Mouse (Mus musculus) kidney, postnatal 36 days (tissue): Measurements from ENCODE around the gene Paip2b.
"Not testable (repeated sequence)": the region's sequence is repeated elsewhere in the genome, so short reads cannot be mapped to it uniquely, and the experiment has no call there.

Experiments used
- DNase-seq, 2 experiments: peaks; one replicate each; pipeline ENCODE4 v3.0.0; 2021 to 2022; ENCODE audit warnings: mixed read lengths in 2 of 2

Paip2b gene

GRCm38 (mm10) chr6:83796686-83797085 is 34.9 kb downstream of the Paip2b start:
- DNase-seq: peak; percentile 51 to 60

GRCm38 (mm10) chr6:83795492-83795900 is 36.0 kb downstream of the Paip2b start:
- peak; percentile 48 to 50 for DNase-seq

GRCm38 (mm10) chr6:83794760-83795296 is 36.7 kb downstream of the Paip2b start, which contains the start of gene Nagk:
Gene Nagk (plus strand): TSS chr6:83794982.
- DNase-seq: peak; percentile 95 to 98

- no peak for DNase-seq
These were observed 40.2 kb downstream of the Paip2b start for GRCm38 (mm10) chr6:83791251-83791890.

GRCm38 (mm10) chr6:83790533-83790932 is 41.0 kb downstream of the Paip2b start:
- DNase-seq: not testable (repeated sequence)

- DNase-seq: no peak
These were observed 43.0 kb downstream of the Paip2b start for GRCm38 (mm10) chr6:83788554-83788953.

GRCm38 (mm10) chr6:83786426-83786825 is 45.1 kb downstream of the Paip2b start:
- DNase-seq: no peak

- peak; percentile 49 to 75 for DNase-seq
These were observed 52.5 kb downstream of the Paip2b start for GRCm38 (mm10) chr6:83779026-83779425.

GRCm38 (mm10) chr6:83778306-83778705 is 53.2 kb downstream of the Paip2b start:
- DNase-seq: no peak

GRCm38 (mm10) chr6:83775638-83776293 is 55.8 kb downstream of the Paip2b start, which contains the start of gene Tex261:
Gene Tex261 (minus strand): TSS chr6:83775813.
- DNase-seq: peak; percentile 90 to 94

- peak in 1 of 2 experiments; percentile 19 for DNase-seq
These were observed 56.6 kb downstream of the Paip2b start for GRCm38 (mm10) chr6:83774781-83775563.

GRCm38 (mm10) chr6:83774126-83774525 is 57.4 kb downstream of the Paip2b start:
- DNase-seq: no peak

GRCm38 (mm10) chr6:83768485-83768884 is 63.1 kb downstream of the Paip2b start:
- no peak for DNase-seq

GRCm38 (mm10) chr6:83766982-83767381 is 64.6 kb downstream of the Paip2b start:
- DNase-seq: no peak

GRCm38 (mm10) chr6:83762880-83763431 is 68.6 kb downstream of the Paip2b start:
- DNase-seq: peak; percentile 46 to 63

- no peak for DNase-seq
These were observed 69.2 kb downstream of the Paip2b start, which contains the start of gene Ankrd53 for GRCm38 (mm10) chr6:83762344-83762743. Gene Ankrd53 (plus strand): TSS chr6:83762644.

GRCm38 (mm10) chr6:83756051-83756450 is 75.5 kb downstream of the Paip2b start:
- no peak for DNase-seq
